Mouse (Mus musculus) liver, embryonic 14.5 days (tissue): ENCODE results near the gene Gda.

Experiments used
- CTCF ChIP-seq: IDR thresholded peaks from 2 replicates; pipeline ENCODE4 v1.5.1; 2016; ENCODE audit warnings: antibody characterized with exemption, low read depth, control low read depth
- EP300 ChIP-seq: IDR thresholded peaks from 2 replicates; pipeline ENCODE4 v1.6.1; 2016; ENCODE audit warnings: antibody characterized with exemption, low read depth

DNA sequence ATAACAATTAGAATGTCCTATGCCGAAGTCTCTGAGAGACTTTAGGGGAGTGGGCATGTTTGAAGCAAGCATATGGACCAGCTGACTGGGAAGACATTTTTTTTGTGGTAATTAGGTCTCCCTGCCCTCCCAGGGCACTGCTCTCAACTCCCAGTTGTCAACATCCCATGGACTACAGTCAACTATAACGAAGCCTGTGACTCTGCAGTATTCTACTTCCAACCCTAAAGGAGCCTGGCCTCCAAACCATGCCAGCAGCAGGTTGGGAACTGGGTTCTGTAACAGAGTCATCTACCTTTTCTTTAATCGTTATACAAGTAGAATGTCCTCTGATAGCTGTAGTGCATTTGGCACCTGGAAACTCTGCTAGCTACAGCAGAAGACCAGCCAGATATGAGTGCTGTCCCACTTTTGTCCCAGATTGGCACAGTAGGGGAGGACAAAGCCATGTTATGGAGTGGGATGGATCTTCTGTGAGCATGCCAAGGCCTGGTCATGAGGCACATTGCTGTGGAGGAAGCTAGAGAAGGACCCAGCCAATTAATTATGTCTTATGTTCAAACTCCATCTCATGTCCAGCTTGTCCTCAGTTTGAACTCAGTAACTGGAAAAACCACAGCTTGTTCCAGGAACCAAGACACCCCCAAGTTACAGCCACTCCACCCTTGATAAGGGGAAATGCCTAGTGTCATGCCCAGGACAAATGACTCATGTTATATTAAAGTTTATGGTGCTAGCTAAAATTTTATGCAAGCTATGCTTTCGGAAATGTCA, 96.6 kb downstream of the Gda start:
- TF ChIP-seq EP300 (no peak), CTCF (no peak)
